Mouse (Mus musculus) megakaryocyte, embryonic 14.5 days (primary cell): ENCODE data around the gene Zranb1. TPM values are rescaled to one million over a fixed set of nuclear protein-coding genes. Genes with fewer than 3 reads are reported as not detected.

Experiments used
- H3K27me3 ChIP-seq: replicated peaks from 2 replicates; pipeline ENCODE3; 2012; ENCODE audit warnings: inconsistent platforms
- H3K36me3 ChIP-seq: replicated peaks from 2 replicates; pipeline ENCODE3; 2012; ENCODE audit warnings: low read length, inconsistent platforms, mixed read lengths
- H3K4me1 ChIP-seq: 2 replicates; pipeline ENCODE4 v1.6.1; 2012; ENCODE audit warnings: inconsistent platforms
- H3K4me3 ChIP-seq: replicated peaks from 2 replicates; pipeline ENCODE3; 2012; ENCODE audit warnings: moderate library complexity, mild to moderate bottlenecking, inconsistent platforms
- H3K9me3 ChIP-seq: 2 replicates; pipeline ENCODE4 v1.6.1; 2012; ENCODE audit warnings: inconsistent platforms
- FLI1 ChIP-seq: IDR thresholded peaks from 2 replicates; pipeline ENCODE4 v1.6.1; 2012; ENCODE audit warnings: low read length, inconsistent platforms, mixed read lengths
- GATA1 ChIP-seq: IDR thresholded peaks from 3 replicates; pipeline ENCODE4 v1.6.1; 2012; ENCODE audit warnings: mixed read lengths, low read length, inconsistent platforms, borderline replicate concordance
- polyA plus RNA-seq: library from polyadenylated mRNA; stranded (reverse); fragments of >175 nt; gene quantifications from 2 replicates; pipeline ENCODE4 v1.2.3, GENCODE M21; 2012; ENCODE audit warnings: low replicate concordance; ENCODE audit not compliant: insufficient read depth

Gene Zranb1
- polyA plus RNA-seq, 1 experiment = 5.0 TPM

- Histone ChIP-seq H3K9me3 (no peaks in the 10 kb centered on the region), H3K27me3 (no peaks in the 10 kb centered on the region), H3K36me3 (peaks cover 82% of the 10 kb centered on the region), H3K4me3 (no peak overlapping the region), H3K4me1 (peaks cover 74% of the 10 kb centered on the region)
- no peak for TF ChIP-seq FLI1
- no peak for TF ChIP-seq GATA1
Observed at GRCm38 (mm10) chr7:133009676-133010075, 78.7 kb downstream of the Zranb1 start.

- Histone ChIP-seq H3K36me3 (peaks cover 82% of the 10 kb centered on the region), H3K9me3 (no peaks in the 10 kb centered on the region)
Observed at GRCm38 (mm10) chr7:133010477-133010876, 79.5 kb downstream of the Zranb1 start.

GRCm38 (mm10) chr7:133011191-133011590, 80.2 kb downstream of the Zranb1 start:
- Histone ChIP-seq H3K9me3 (no peaks in the 10 kb centered on the region), H3K27me3 (no peaks in the 10 kb centered on the region), H3K36me3 (peaks cover 80% of the 10 kb centered on the region), H3K4me1 (peaks cover 58% of the 10 kb centered on the region), H3K4me3 (no peak overlapping the region)
- TF ChIP-seq FLI1 = no peak
- no peak for TF ChIP-seq GATA1

More at GRCm38 (mm10) chr7:133010477-133010876, 79.5 kb downstream of the Zranb1 start:
- TF ChIP-seq GATA1 (no peak), FLI1 (no peak)
- H3K27me3 ChIP-seq = no peaks in the 10 kb centered on the region
- no peak overlapping the region for H3K4me3 ChIP-seq
- peaks cover 66% of the 10 kb centered on the region for H3K4me1 ChIP-seq

GRCm38 (mm10) chr7:133011611-133012010, 80.7 kb downstream of the Zranb1 start:
- Histone ChIP-seq H3K27me3 (no peaks in the 10 kb centered on the region), H3K4me1 (peaks cover 54% of the 10 kb centered on the region), H3K36me3 (peaks cover 80% of the 10 kb centered on the region), H3K9me3 (no peaks in the 10 kb centered on the region), H3K4me3 (no peak overlapping the region)
- TF ChIP-seq GATA1 = no peak
- no peak for TF ChIP-seq FLI1

GRCm38 (mm10) chr7:133012637-133013366, 81.9 kb downstream of the Zranb1 start:
- TF ChIP-seq FLI1 (no peak), GATA1 (no peak)
- no peaks in the 10 kb centered on the region for H3K27me3 ChIP-seq
- H3K36me3 ChIP-seq = peaks cover 71% of the 10 kb centered on the region
- peaks cover 42% of the 10 kb centered on the region for H3K4me1 ChIP-seq
- no peaks in the 10 kb centered on the region for H3K9me3 ChIP-seq
- no peak overlapping the region for H3K4me3 ChIP-seq

GRCm38 (mm10) chr7:133013923-133014322, 83.0 kb downstream of the Zranb1 start:
- H3K36me3 ChIP-seq = peaks cover 67% of the 10 kb centered on the region
- no peak overlapping the region for H3K4me3 ChIP-seq
- TF ChIP-seq FLI1 (no peak), GATA1 (no peak)
- peaks cover 33% of the 10 kb centered on the region for H3K4me1 ChIP-seq
- no peaks in the 10 kb centered on the region for H3K9me3 ChIP-seq
- H3K27me3 ChIP-seq = no peaks in the 10 kb centered on the region

GRCm38 (mm10) chr7:133014631-133015030, 83.7 kb downstream of the Zranb1 start:
- no peak for TF ChIP-seq GATA1
- no peak for TF ChIP-seq FLI1
- no peaks in the 10 kb centered on the region for H3K27me3 ChIP-seq

GRCm38 (mm10) chr7:133015416-133016070, 84.6 kb downstream of the Zranb1 start:
- Histone ChIP-seq H3K36me3 (peaks cover 66% of the 10 kb centered on the region), H3K4me1 (peaks cover 40% of the 10 kb centered on the region), H3K4me3 (no peak overlapping the region), H3K9me3 (no peaks in the 10 kb centered on the region), H3K27me3 (no peaks in the 10 kb centered on the region)
- TF ChIP-seq FLI1 = no peak
- no peak for TF ChIP-seq GATA1

More at GRCm38 (mm10) chr7:133014631-133015030, 83.7 kb downstream of the Zranb1 start:
- H3K4me3 ChIP-seq = no peak overlapping the region
- no peaks in the 10 kb centered on the region for H3K9me3 ChIP-seq
- peaks cover 36% of the 10 kb centered on the region for H3K4me1 ChIP-seq
- H3K36me3 ChIP-seq = peaks cover 66% of the 10 kb centered on the region

GRCm38 (mm10) chr7:133018961-133019360, 88.0 kb downstream of the Zranb1 start:
- no peaks in the 10 kb centered on the region for H3K27me3 ChIP-seq
- H3K9me3 ChIP-seq = no peaks in the 10 kb centered on the region
- H3K36me3 ChIP-seq = peaks cover 63% of the 10 kb centered on the region
- peaks cover 37% of the 10 kb centered on the region for H3K4me1 ChIP-seq
- TF ChIP-seq GATA1 = no peak
- TF ChIP-seq FLI1 = no peak
- H3K4me3 ChIP-seq = no peak overlapping the region

GRCm38 (mm10) chr7:133019481-133020020, 88.6 kb downstream of the Zranb1 start:
- TF ChIP-seq FLI1 = no peak
- no peak for TF ChIP-seq GATA1
- Histone ChIP-seq H3K27me3 (no peaks in the 10 kb centered on the region), H3K4me1 (peaks cover 40% of the 10 kb centered on the region), H3K9me3 (no peaks in the 10 kb centered on the region), H3K4me3 (no peak overlapping the region), H3K36me3 (peaks cover 58% of the 10 kb centered on the region)
